Mouse (Mus musculus): ENCODE measurements around the gene Sod2. TPM values are rescaled to one million over a fixed set of nuclear protein-coding genes. Genes with fewer than 3 reads are reported as not detected.
"Not testable (repeated sequence)": the region's sequence is repeated elsewhere in the genome, so short reads cannot be mapped to it uniquely, and the experiment has no call there.

The Sod2 gene
- polyA plus RNA-seq, 1 experiment from 2014 or later, result 94.4 TPM

DNA sequence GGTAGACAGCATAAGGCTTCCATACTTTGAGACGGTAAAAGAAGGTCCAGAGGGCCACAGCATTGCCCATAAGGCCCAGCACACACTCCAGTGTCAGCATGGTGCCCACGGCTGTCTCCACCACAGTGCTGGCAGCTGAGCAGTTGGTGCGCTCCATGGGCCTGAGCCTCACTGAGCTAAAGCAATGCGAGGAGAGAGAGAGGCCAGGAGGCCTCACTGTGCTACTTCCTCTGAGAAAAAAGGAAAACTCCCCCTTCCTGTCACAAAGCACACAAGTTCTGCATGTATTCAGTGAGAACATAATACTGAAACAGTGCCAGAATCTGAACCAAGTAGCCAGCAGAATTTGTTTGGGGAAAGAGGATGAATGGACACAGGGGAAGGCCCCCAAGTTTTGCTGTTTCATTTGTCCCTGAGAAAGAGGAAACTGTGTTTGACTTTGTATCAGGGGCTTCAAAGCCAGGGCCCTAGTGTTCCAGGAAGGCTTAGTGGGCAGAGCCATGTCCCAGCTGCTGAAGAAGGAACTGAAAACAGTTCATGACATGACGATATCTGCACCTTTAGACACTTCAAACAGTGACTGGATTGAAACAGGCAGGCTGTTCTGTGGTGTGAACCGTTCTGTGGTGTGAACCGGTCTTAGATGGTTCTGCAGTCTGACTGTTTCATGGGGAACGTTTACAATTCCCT is 45.6 kb downstream of the Sod2 start, which contains the start of gene Gpr31b:
Gpr31b (minus strand) TSS at position 173 of the 690 bp plus-strand sequence.
- H3K9me3 ChIP-seq (replicated peaks); H3K4me1 ChIP-seq; H3K4me3 ChIP-seq; DNase-seq (ENCODE audit: low spot score); H3K27ac ChIP-seq; H3K27me3 ChIP-seq (ENCODE audit: low read depth, poor library complexity, severe bottlenecking); H3K36me3 ChIP-seq: not testable (repeated sequence)
- 88% methylated on average over 3 of the region's 8 CpGs for WGBS

GRCm38 (mm10) chr17:13060804-13061203 is 54.2 kb downstream of the Sod2 start, which contains the start of gene Tcp10b:
TSS of gene Tcp10b (plus strand) at chr17:13061104.
- H3K27me3 ChIP-seq (ENCODE audit: low read depth, poor library complexity, severe bottlenecking); DNase-seq (ENCODE audit: low spot score); H3K9me3 ChIP-seq (replicated peaks); H3K36me3 ChIP-seq; H3K4me1 ChIP-seq; H3K4me3 ChIP-seq; H3K27ac ChIP-seq: not testable (repeated sequence)
- 94% methylated on average over 4 of the region's 4 CpGs for WGBS

DNA sequence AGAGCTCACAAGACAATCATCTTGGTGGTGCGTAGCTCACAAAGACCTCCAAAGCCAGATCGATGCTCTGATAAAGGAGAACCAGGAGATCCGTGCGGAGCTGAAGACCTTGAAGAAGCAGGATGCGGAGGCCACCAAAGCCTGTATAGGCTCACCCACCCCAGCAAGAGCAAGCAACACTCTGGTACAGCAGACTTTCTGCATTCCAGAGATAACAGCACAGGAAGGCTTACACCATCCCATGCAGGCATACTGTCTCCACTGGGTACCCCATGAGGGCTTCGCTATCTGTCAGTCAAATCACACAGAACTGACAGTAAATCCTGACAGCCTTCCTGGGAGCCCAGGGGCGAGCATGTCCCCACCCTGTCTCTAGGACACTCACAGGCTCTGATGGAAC is 56.2 kb downstream of the Sod2 start:
- not testable (repeated sequence) for H3K4me1 ChIP-seq; H3K4me3 ChIP-seq; H3K36me3 ChIP-seq; H3K9me3 ChIP-seq (replicated peaks); H3K27me3 ChIP-seq (ENCODE audit: low read depth, poor library complexity, severe bottlenecking); DNase-seq (ENCODE audit: low spot score); H3K27ac ChIP-seq
- 92% methylated on average over 6 of the region's 7 CpGs for WGBS

GRCm38 (mm10) chr17:13067864-13068385 is 61.3 kb downstream of the Sod2 start:
- not testable (repeated sequence) for H3K4me3 ChIP-seq; H3K27ac ChIP-seq; H3K27me3 ChIP-seq (ENCODE audit: low read depth, poor library complexity, severe bottlenecking); H3K36me3 ChIP-seq; H3K9me3 ChIP-seq (replicated peaks); DNase-seq (ENCODE audit: low spot score); H3K4me1 ChIP-seq
- 89% methylated on average over 1 of the region's 4 CpGs for WGBS

- not testable (repeated sequence) for H3K4me1 ChIP-seq; H3K4me3 ChIP-seq; DNase-seq (ENCODE audit: low spot score); H3K36me3 ChIP-seq; H3K27me3 ChIP-seq (ENCODE audit: low read depth, poor library complexity, severe bottlenecking); H3K9me3 ChIP-seq (replicated peaks); H3K27ac ChIP-seq
- 76% methylated on average over 5 of the region's 5 CpGs for WGBS
Measured at GRCm38 (mm10) chr17:13069227-13069626, 62.6 kb downstream of the Sod2 start.

Other genes with a start within 250 kb of the Sod2 start
- 30.3 and 35.6 TPM in 2 replicates for gene Igf2r, start 237.2 kb upstream of the Sod2 start, polyA plus RNA-seq (2016; fragmentation: Nextera tagmentation; extraction: Ambion mirVana)
- gene Mas1, start 138.7 kb upstream of the Sod2 start, polyA plus RNA-seq (2016; fragmentation: Nextera tagmentation; extraction: Ambion mirVana), result 0.73 and 0.93 TPM in 2 replicates
- 0.09 TPM in 1 of 2 replicates, not detected in the other for gene Mrgprh, start 130.8 kb upstream of the Sod2 start, polyA plus RNA-seq (2016; fragmentation: Nextera tagmentation; extraction: Ambion mirVana)
- 2.0 and 2.3 TPM in 2 replicates for gene Pnldc1, start 96.6 kb upstream of the Sod2 start, polyA plus RNA-seq (2016; fragmentation: Nextera tagmentation; extraction: Ambion mirVana)
- gene Tcp1, start 91.1 kb upstream of the Sod2 start, polyA plus RNA-seq (2016; fragmentation: Nextera tagmentation; extraction: Ambion mirVana), result 538 and 581 TPM in 2 replicates
- 200 and 227 TPM in 2 replicates for gene Mrpl18, start 90.5 kb upstream of the Sod2 start, polyA plus RNA-seq (2016; fragmentation: Nextera tagmentation; extraction: Ambion mirVana)
- gene Acat3, start 66.2 kb upstream of the Sod2 start, polyA plus RNA-seq (2016; fragmentation: Nextera tagmentation; extraction: Ambion mirVana), result 0.98 and 1.3 TPM in 2 replicates
- 343 and 357 TPM in 2 replicates for gene Acat2, start 46.1 kb upstream of the Sod2 start, polyA plus RNA-seq (2016; fragmentation: Nextera tagmentation; extraction: Ambion mirVana)
- gene Wtap, start 12.7 kb upstream of the Sod2 start, polyA plus RNA-seq (2016; fragmentation: Nextera tagmentation; extraction: Ambion mirVana), result 123 and 140 TPM in 2 replicates
- not detected in 2 replicates for gene Gpr31b, start 45.5 kb downstream of the Sod2 start, polyA plus RNA-seq (2016; fragmentation: Nextera tagmentation; extraction: Ambion mirVana)
- not detected in 2 replicates for gene Tcp10b, start 54.3 kb downstream of the Sod2 start, polyA plus RNA-seq (2016; fragmentation: Nextera tagmentation; extraction: Ambion mirVana)
- gene Unc93a, start 125.0 kb downstream of the Sod2 start, polyA plus RNA-seq (2016; fragmentation: Nextera tagmentation; extraction: Ambion mirVana), result not detected in 2 replicates
- not detected in 2 replicates for gene Smok2a, start 214.3 kb downstream of the Sod2 start, polyA plus RNA-seq (2016; fragmentation: Nextera tagmentation; extraction: Ambion mirVana)
- not detected in 2 replicates for gene Smok2b, start 223.4 kb downstream of the Sod2 start, polyA plus RNA-seq (2016; fragmentation: Nextera tagmentation; extraction: Ambion mirVana)

All from limb, embryonic 10.5 days (tissue).